Mouse (Mus musculus) heart, postnatal 0 days (tissue): ENCODE measurements at regions not wholly inside any gene's neighbourhood (a gene's known extent, or its start where the extent isn't known, plus 50 kb on each side); places are given as distances from the start of the nearest gene placed in this dataset.

Experiments
- ATAC-seq: fragments of 200-750 bp; cut with Nextera tagmentation; 2 replicates; pipeline ENCODE4 v1.8.0; 2017; ENCODE audit warnings: low read depth, moderate number of reproducible peaks, moderate library complexity; ENCODE audit not compliant: insufficient read depth
- DNase-seq: peaks from one replicate; pipeline ENCODE4 v3.0.0-alpha.2; 2016; ENCODE audit warnings: low spot score
- H3K27ac ChIP-seq: fragments of 300-500 bp; sonication (generic); 2 replicates; pipeline ENCODE4 v1.5.1; 2014; ENCODE audit warnings: low read depth, mild to moderate bottlenecking
- H3K27me3 ChIP-seq: fragments of 300-500 bp; sonication (generic); 2 replicates; pipeline ENCODE4 v1.6.1; 2014; ENCODE audit warnings: low read length, mixed read lengths; ENCODE audit not compliant: control insufficient read depth, insufficient read depth
- H3K36me3 ChIP-seq: fragments of 300-500 bp; sonication (generic); replicated peaks from 2 replicates; pipeline ENCODE4 v1.6.1; 2014; ENCODE audit warnings: low read length, mixed read lengths; ENCODE audit not compliant: control insufficient read depth, insufficient read depth
- H3K4me1 ChIP-seq: fragments of 300-500 bp; sonication (generic); 2 replicates; pipeline ENCODE4 v1.6.1; 2014; ENCODE audit warnings: antibody characterized with exemption; ENCODE audit not compliant: control insufficient read depth, insufficient read depth
- H3K4me2 ChIP-seq: fragments of 300-500 bp; sonication (generic); 2 replicates; pipeline ENCODE4 v1.6.1; 2014; ENCODE audit warnings: low read depth, mild to moderate bottlenecking, low read length, moderate library complexity
- H3K4me3 ChIP-seq: fragments of 300-500 bp; sonication (generic); 2 replicates; pipeline ENCODE4 v1.5.1; 2014; ENCODE audit warnings: low read depth, low read length
- H3K9ac ChIP-seq: fragments of 300-500 bp; sonication (generic); replicated peaks from 2 replicates; pipeline ENCODE4 v1.6.1; 2014; ENCODE audit warnings: low read depth, low read length, mixed read lengths
- H3K9me3 ChIP-seq: fragments of 300-500 bp; sonication (generic); replicated peaks from 2 replicates; pipeline ENCODE4 v1.6.1; 2016; ENCODE audit warnings: low read length; ENCODE audit not compliant: control insufficient read depth
- CTCF ChIP-seq: IDR thresholded peaks from 2 replicates; pipeline ENCODE4 v1.5.1; 2016; ENCODE audit warnings: antibody characterized with exemption, control low read depth, low read depth
- EP300 ChIP-seq: IDR thresholded peaks from 2 replicates; pipeline ENCODE4 v1.6.1; 2016; ENCODE audit warnings: antibody characterized with exemption, low read depth
- WGBS: fragments of 180-500 bp; shearing (Covaris S2); extraction: QIAGEN DNeasy Blood & Tissue Kit; methylation state at CpG from one replicate; pipeline ENCODE4 v1.1.7; 2014; 5-methylcytosine and 5-hydroxymethylcytosine counted together

DNA sequence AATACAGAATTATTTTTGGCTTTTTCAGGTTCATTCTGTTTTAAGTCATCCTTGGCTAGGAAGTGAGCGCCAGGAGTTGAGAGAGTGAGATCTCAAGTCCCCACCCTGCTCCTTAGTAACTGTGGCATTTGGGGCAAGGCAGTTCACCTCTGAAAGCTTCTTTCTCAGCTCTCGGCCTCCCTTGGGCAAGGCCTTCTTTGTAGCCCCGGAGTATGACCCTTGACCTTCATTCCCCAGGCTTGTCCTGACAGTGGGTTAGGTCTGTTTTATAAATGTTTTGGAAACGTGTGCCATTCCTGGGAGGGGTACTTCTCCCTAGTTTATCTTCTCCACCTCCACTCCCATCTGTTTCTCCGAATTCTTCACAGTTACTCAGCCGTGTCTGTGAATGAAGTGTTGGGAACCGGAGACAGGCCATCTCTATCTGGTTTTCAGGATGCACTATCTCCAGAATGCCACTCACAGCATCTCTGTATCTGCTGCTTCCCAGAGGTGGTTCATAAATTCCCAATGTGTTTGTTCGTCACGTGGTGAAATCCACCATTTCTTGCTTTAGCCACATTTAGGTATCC is 75.0 kb upstream of the Eif4g2 start:
- H3K9ac ChIP-seq = 0 out of 2 replicates have a peak overlapping the region, but pooled peaks have one; percentile 17
- ATAC-seq (no peak), DNase-seq (no peak)
- peak overlapping the region; percentile 33; the same call in 1 of the 2 replicates for H3K4me2 ChIP-seq
- peaks cover 37% of the 10 kb centered on the region for H3K4me1 ChIP-seq
- H3K4me3 ChIP-seq = no peak overlapping the region
- 55% methylated on average over 9 of the region's 9 CpGs for WGBS
- H3K27me3 ChIP-seq = no peaks in the 10 kb centered on the region
- H3K9me3 ChIP-seq = 0 out of 2 replicates have a peak, but pooled peaks cover 5% of the 10 kb centered on the region
- H3K36me3 ChIP-seq = no peaks in the 10 kb centered on the region
- no peak for TF ChIP-seq EP300
- no peak for TF ChIP-seq CTCF
- H3K27ac ChIP-seq = peak overlapping the region; percentile 97

- peak; percentile 89 for DNase-seq
- H3K27ac ChIP-seq = peak overlapping the region; percentile 97
- 0 out of 2 replicates have a peak overlapping the region, but pooled peaks have one; percentile 17 for H3K9ac ChIP-seq
- H3K9me3 ChIP-seq = 0 out of 2 replicates have a peak, but pooled peaks cover 5% of the 10 kb centered on the region
- peak overlapping the region; percentile 33 for H3K4me2 ChIP-seq
- peak; percentile 82 for ATAC-seq
- H3K36me3 ChIP-seq = no peaks in the 10 kb centered on the region
- TF ChIP-seq CTCF (no peak), EP300 (peak; percentile 76)
- whole genome bisulfite sequencing = under 1% methylated on average over 6 of the region's 6 CpGs
- no peaks in the 10 kb centered on the region for H3K27me3 ChIP-seq
- H3K4me1 ChIP-seq = peaks cover 37% of the 10 kb centered on the region
- no peak overlapping the region for H3K4me3 ChIP-seq
These were observed 74.5 kb upstream of the Eif4g2 start for GRCm38 (mm10) chr7:111157287-111157686.

GRCm38 (mm10) chr7:111156472-111157231 is 73.8 kb upstream of the Eif4g2 start:
- Histone ChIP-seq H3K27ac (peak overlapping the region; percentile 97), H3K36me3 (no peaks in the 10 kb centered on the region), H3K4me1 (peaks cover 37% of the 10 kb centered on the region), H3K4me3 (no peak overlapping the region), H3K27me3 (no peaks in the 10 kb centered on the region), H3K4me2 (peak overlapping the region; percentile 33), H3K9me3 (0 out of 2 replicates have a peak, but pooled peaks cover 4% of the 10 kb centered on the region), H3K9ac (peak overlapping the region; percentile 32)
- DNase-seq = peak; percentile 92
- ATAC-seq = peak; percentile 93
- no peak; the same call in 1 of the 2 replicates for TF ChIP-seq EP300
- 17% methylated on average over 8 of the region's 8 CpGs for WGBS

GRCm38 (mm10) chr7:111155995-111156394 is 73.2 kb upstream of the Eif4g2 start:
- TF ChIP-seq EP300 (no peak), CTCF (no peak)
- Histone ChIP-seq H3K27me3 (no peaks in the 10 kb centered on the region), H3K36me3 (no peaks in the 10 kb centered on the region), H3K9me3 (no peaks in the 10 kb centered on the region), H3K4me1 (peaks cover 43% of the 10 kb centered on the region), H3K4me2 (peak overlapping the region; percentile 23; the same call in 1 of the 2 replicates), H3K27ac (peak overlapping the region; percentile 97), H3K4me3 (no peak overlapping the region), H3K9ac (peak overlapping the region; percentile 32)
- ATAC-seq (no peak), DNase-seq (no peak)
- WGBS = 25% methylated on average over 6 of the region's 6 CpGs

DNA sequence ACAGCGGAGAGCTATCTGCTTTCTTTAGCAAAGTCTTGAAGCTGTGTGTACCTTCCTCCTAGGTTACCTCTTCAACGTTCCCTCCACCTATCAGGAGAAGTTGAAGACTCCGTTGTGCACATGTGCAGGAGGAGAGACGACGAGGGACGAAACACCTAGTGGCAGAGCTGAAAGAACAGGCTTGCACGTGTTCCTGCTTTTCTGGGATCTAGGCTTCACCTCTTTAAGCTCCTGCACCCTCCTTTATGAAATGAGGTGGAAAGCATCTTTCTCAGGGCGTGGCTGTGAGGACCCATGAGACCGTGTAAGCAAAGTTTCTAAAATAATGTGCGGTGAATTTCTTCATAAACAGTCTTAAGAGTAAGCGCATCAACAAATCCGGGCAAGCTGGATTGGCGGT is 71.4 kb upstream of the Eif4g2 start:
- no peaks in the 10 kb centered on the region for H3K9me3 ChIP-seq
- H3K36me3 ChIP-seq = no peaks in the 10 kb centered on the region
- H3K27ac ChIP-seq = no peak overlapping the region
- DNase-seq (no peak), ATAC-seq (no peak)
- peaks cover 37% of the 10 kb centered on the region for H3K4me1 ChIP-seq
- no peak for TF ChIP-seq EP300
- TF ChIP-seq CTCF = no peak
- no peaks in the 10 kb centered on the region for H3K27me3 ChIP-seq
- WGBS = 87% methylated on average over 13 of the region's 13 CpGs
- no peak overlapping the region for H3K4me2 ChIP-seq
- no peak overlapping the region for H3K4me3 ChIP-seq
- H3K9ac ChIP-seq = no peak overlapping the region
